Mouse (Mus musculus) cerebellum, postnatal 10 days (tissue): ENCODE measurements around the gene Cdadc1.
A peak's percentile ranks its signal among the peaks of the same experiment; 100 is the strongest.
"Not testable (repeated sequence)": the region's sequence is repeated elsewhere in the genome, so short reads cannot be mapped to it uniquely, and the experiment has no call there.

Experiments
- DNase-seq, 2 experiments: peaks; one replicate each; pipeline ENCODE4 v3.0.0; 2021; ENCODE audit warnings: mixed read lengths in 2 of 2

Cdadc1 gene

GRCm38 (mm10) chr14:59597398-59598259 lies at the start of gene Cdadc1:
Gene Cdadc1, minus strand, starts transcription at chr14:59597959.
- DNase-seq: peak; percentile 98 to 99

- no peak for DNase-seq
Measured at GRCm38 (mm10) chr14:59646826-59647697, 49.3 kb upstream of the Cdadc1 start.

GRCm38 (mm10) chr14:59644896-59645295 lies 47.1 kb upstream of the Cdadc1 start:
- DNase-seq: no peak

- no peak for DNase-seq
Measured at GRCm38 (mm10) chr14:59644166-59644565, 46.4 kb upstream of the Cdadc1 start.

GRCm38 (mm10) chr14:59643582-59643981 lies 45.8 kb upstream of the Cdadc1 start:
- no peak for DNase-seq

- DNase-seq: no peak
Measured at GRCm38 (mm10) chr14:59641856-59642255, 44.1 kb upstream of the Cdadc1 start.

GRCm38 (mm10) chr14:59638906-59639703 lies 41.3 kb upstream of the Cdadc1 start:
- DNase-seq: no peak

GRCm38 (mm10) chr14:59633988-59634387 lies 36.2 kb upstream of the Cdadc1 start:
- DNase-seq: no peak

GRCm38 (mm10) chr14:59633295-59633898 lies 35.6 kb upstream of the Cdadc1 start:
- DNase-seq: no peak

- no peak for DNase-seq
Measured at GRCm38 (mm10) chr14:59632067-59632466, 34.3 kb upstream of the Cdadc1 start.

- DNase-seq: no peak
Measured at GRCm38 (mm10) chr14:59630096-59630495, 32.3 kb upstream of the Cdadc1 start.

- peak; percentile 23 to 33 for DNase-seq
Measured at GRCm38 (mm10) chr14:59629308-59629707, 31.5 kb upstream of the Cdadc1 start.

- peak; percentile 37 to 56 for DNase-seq
Measured at GRCm38 (mm10) chr14:59627823-59628222, 30.1 kb upstream of the Cdadc1 start.

- peak; percentile 28 to 32 for DNase-seq
Measured at GRCm38 (mm10) chr14:59627142-59627680, 29.5 kb upstream of the Cdadc1 start.

GRCm38 (mm10) chr14:59626711-59627110 lies 29.0 kb upstream of the Cdadc1 start:
- peak; percentile 52 to 53 for DNase-seq

GRCm38 (mm10) chr14:59625806-59626364 lies 28.1 kb upstream of the Cdadc1 start:
- DNase-seq: peak; percentile 77 to 85

GRCm38 (mm10) chr14:59625158-59625805 lies 27.5 kb upstream of the Cdadc1 start, which contains the start of gene Shisa2:
Gene Shisa2, plus strand, starts transcription at chr14:59625308.
- peak; percentile 82 to 89 for DNase-seq

GRCm38 (mm10) chr14:59624326-59624885 lies 26.6 kb upstream of the Cdadc1 start:
- DNase-seq: no peak

- no peak for DNase-seq
Measured at GRCm38 (mm10) chr14:59616802-59617201, 19.0 kb upstream of the Cdadc1 start.

GRCm38 (mm10) chr14:59614149-59614548 lies 16.4 kb upstream of the Cdadc1 start:
- not testable (repeated sequence) for DNase-seq
